Mouse (Mus musculus) embryo, embryonic 11.5 days (tissue): Measurements from ENCODE around the gene Ino80b.

Source experiments
- DNase-seq: peaks from one replicate; pipeline ENCODE4 v3.0.0-alpha.2; 2012; ENCODE audit warnings: low read depth, low spot score

Gene Ino80b

DNA sequence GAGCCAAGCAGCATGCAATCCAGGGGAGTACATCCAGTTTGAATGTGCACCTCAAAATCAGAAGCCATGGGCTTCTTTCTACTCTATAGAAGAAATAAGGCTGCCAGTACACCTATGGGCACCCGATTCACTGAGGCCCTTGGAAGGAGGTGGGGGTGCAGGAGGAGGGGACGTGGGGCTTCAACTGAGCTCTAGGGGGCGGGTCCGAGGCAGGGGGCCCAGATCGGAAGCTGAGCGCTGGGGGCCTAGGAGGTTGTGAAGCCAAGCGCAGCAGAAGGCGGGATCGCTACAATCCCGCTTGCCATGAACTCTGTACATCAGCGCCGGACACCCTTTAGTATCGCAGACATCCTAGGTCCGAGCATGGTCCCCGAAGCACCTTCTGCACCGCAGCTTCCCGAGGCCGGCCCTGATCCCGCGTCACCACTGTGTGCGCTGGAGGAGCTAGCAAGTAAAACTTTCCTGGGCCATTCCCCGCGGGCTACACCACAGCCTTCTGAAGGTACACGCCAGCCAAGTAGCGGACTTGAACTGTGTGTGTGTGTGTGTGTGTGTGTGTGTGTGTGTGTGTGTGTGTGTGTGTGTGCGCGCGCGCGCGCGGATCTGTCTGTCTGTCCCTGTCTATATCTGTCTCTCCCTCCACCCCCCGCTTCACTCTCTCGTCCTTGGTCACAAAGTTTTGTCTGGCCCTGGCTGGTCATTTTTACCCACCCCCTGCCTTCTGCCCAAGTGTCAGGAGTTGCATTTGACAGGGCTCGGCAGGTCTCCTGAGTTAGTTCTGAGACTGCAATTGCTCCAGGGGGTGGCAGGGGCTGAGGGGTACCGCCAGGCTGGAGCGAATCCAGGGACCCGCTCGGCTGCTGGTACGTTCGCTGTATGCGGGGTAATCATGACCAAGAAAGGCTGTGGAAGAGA lies 38.9 kb downstream of the Ino80b start, which contains the start of gene Lbx2:
Lbx2 (plus strand) TSS at position 247 of the 915 bp plus-strand sequence.
- no peak for DNase-seq

DNA sequence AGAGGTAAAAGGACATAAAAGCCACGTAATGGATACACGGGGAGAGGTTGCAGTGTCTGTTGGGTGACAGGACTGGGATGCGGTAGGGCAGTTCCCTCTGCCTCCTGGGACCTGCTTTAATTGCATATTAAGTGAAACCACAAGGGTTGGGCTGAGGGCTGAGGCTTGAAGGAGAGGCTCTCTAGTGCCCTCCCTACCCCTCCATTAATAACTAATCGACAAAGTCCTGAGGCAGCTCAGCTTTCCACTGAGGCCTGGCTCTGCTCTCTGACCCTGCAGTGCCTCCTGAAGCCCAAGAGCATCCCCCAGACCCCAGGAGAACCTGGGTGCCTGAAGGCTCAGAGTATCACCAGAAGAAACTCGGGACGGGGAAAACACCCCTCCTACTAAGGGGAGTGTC lies 40.8 kb downstream of the Ino80b start:
- DNase-seq: no peak

DNA sequence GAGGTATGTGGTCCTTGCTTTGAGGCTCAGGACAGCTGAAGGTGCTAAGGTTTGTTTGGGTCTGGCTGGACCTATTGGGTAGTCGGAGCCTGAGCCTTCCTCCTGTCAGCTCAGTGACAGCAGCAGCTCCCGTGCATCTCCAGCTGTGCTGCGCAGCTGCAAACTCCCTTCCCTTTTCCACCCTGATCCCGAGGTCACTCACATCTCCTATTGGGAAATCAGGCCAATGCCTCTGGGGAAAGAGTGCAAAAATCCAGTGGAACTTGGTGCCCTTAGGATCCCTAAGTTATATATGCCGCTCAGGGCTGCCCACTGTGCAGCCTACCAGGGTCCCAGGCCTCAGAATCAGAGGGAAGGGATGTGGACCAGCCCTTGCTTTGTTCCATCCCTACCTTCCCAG lies 41.7 kb downstream of the Ino80b start:
- DNase-seq: no peak

DNA sequence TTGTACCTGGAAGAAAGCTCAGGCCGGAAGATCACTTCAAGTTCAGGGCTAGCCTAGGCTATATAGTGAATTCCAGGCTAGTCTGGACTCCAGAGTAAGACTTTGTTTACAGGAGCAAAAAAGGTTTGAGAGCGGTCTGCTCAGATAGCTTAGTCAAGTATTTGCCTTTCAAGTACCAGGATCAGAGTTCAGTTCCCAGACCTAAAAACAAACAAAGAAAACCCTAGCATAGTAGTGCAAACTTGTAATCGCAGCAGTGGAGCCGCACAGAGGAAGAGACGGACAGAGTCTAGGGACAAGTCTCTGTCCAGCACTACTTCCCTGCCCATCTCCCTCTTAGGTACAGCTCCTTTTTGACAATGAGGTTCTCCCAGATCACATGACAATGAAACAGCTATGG lies 45.0 kb downstream of the Ino80b start:
- no peak for DNase-seq

DNA sequence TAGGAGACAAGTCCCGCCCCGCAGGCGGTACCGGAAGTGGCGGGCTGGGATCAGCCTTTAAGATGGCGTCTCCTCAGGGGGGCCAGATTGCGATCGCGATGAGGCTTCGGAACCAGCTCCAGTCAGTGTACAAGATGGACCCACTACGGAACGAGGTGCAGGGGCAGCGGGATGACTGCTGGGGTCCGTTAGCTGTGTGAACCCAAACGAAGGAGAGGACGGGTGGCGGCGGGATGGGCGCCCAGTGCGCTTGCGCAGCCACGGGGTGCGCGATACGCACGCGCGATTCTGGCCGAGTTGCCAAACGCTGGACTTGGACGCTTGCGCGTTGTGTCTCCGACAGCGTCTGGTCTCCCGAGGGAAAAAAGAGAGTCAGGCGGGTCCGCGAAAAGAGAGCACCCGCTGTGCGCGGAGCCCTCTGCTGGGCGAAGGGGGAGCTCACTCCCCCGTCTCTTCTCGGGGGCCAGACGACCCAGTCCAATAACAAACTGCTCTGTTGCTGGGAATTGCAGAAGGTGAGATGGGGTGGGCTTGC lies 46.8 kb downstream of the Ino80b start:
- peak; percentile 99 for DNase-seq

DNA sequence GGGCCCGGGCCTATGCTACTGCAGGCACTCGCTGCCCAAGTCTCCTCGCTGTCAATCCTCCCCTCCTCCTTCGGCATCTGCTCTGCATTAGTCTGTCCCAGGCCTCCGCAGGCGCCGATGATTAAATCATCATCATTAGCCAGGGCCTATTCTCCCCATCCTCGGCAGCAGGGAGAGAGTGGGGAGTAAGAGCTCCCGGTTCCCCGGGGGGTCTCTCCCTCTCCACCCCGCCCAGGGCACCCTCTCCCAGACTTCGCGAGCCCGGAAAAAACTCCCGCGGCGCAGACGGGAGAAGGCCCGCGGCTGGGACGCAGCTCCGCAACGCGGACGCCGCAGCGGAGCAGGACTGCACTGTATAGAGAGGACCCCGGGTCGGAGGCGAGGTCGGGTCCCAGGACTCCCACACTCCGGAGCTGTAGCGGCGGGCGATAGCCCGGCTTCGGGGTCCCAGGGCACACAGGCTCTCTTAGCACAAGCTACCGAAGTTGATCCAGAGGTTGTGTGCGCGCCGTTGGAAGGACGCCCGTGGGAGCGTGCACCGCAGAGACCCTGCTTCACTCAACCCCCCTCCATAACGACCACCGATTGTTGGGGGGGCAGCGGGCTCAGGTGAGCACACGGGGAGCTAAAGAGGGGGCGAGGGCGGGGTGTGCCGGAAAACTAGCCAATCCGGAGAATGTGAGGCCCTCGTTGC lies 47.5 kb downstream of the Ino80b start, which contains the start of gene Pcgf1:
Pcgf1 (plus strand) TSS at position 240 of the 694 bp plus-strand sequence.
- DNase-seq: no peak

DNA sequence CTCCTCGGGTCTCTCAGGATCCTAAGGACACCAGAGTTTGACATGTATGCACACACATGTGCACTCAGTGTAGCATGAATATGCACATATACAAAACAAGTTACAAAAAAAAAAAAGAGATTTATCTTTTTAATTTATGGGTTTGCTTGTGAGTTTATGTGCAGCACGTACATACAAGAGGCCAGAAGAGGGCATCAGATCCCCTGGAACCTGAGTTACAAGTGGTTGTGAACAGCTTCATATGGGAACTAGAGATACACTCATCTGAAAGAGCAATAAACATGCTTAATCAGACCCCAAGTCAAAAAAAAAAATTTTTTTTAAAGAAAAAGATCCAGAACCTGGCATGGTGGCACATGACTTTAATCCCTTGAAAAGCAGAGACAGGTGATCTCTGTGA lies 50.3 kb downstream of the Ino80b start:
- DNase-seq: no peak
